Mouse (Mus musculus) forebrain, embryonic 11.5 days (tissue): Measurements from ENCODE around the gene Mospd3. TPM values are rescaled to one million over a fixed set of nuclear protein-coding genes. Genes with fewer than 3 reads are reported as not detected.

Experiments used
- polyA plus RNA-seq: library from polyadenylated mRNA; unstranded; fragments of >200 nt; fragmentation: Nextera tagmentation; extraction: Ambion mirVana; gene quantifications from 2 replicates; pipeline ENCODE4 v1.2.1, GENCODE M21; 2014

Mospd3 gene
- polyA plus RNA-seq, 1 experiment from 2014 or later: 20.3 TPM

Other genes with a start within 250 kb of the Mospd3 start
- gene Zan, start 124.0 kb downstream of the Mospd3 start, polyA plus RNA-seq: 0.11 and 0.15 TPM in 2 replicates
- gene Pop7, start 98.5 kb downstream of the Mospd3 start, polyA plus RNA-seq: 55.9 and 62.4 TPM in 2 replicates
- gene Gigyf1, start 82.5 kb downstream of the Mospd3 start, polyA plus RNA-seq: 14.0 and 14.9 TPM in 2 replicates
- gene Epo, start 67.8 kb downstream of the Mospd3 start, polyA plus RNA-seq: 0.40 and 0.84 TPM in 2 replicates
- 410 and 508 TPM in 2 replicates for gene Gnb2, start 67.5 kb downstream of the Mospd3 start, polyA plus RNA-seq
- 20.5 and 22.8 TPM in 2 replicates for gene Actl6b, start 47.5 kb downstream of the Mospd3 start, polyA plus RNA-seq
- gene Tfr2, start 31.2 kb downstream of the Mospd3 start, polyA plus RNA-seq: 1.2 and 2.1 TPM in 2 replicates
- 54.8 and 63.0 TPM in 2 replicates for gene Pcolce, start 12.7 kb upstream of the Mospd3 start, polyA plus RNA-seq
- gene Fbxo24, start 27.9 kb upstream of the Mospd3 start, polyA plus RNA-seq: 0.12 and 0.17 TPM in 2 replicates
- 29.8 and 38.0 TPM in 2 replicates for gene Lrch4, start 28.1 kb upstream of the Mospd3 start, polyA plus RNA-seq
- 9.9 and 15.3 TPM in 2 replicates for gene Gm20605, start 28.1 kb upstream of the Mospd3 start, polyA plus RNA-seq
- gene Sap25, start 40.3 kb upstream of the Mospd3 start, polyA plus RNA-seq: 9.3 and 10.7 TPM in 2 replicates
- gene Irs3, start 44.7 kb upstream of the Mospd3 start, polyA plus RNA-seq: 0.25 TPM in 1 of 2 replicates, not detected in the other
- gene Agfg2, start 83.7 kb upstream of the Mospd3 start, polyA plus RNA-seq: 23.5 and 26.0 TPM in 2 replicates
- 3.8 and 4.4 TPM in 2 replicates for gene Nyap1, start 140.5 kb upstream of the Mospd3 start, polyA plus RNA-seq
- gene Tsc22d4, start 144.7 kb upstream of the Mospd3 start, polyA plus RNA-seq: 81.1 and 83.5 TPM in 2 replicates
- gene Ppp1r35, start 177.8 kb upstream of the Mospd3 start, polyA plus RNA-seq: 72.8 and 77.9 TPM in 2 replicates
- gene Mepce, start 186.6 kb upstream of the Mospd3 start, polyA plus RNA-seq: 11.9 and 12.4 TPM in 2 replicates
- 18.1 and 21.2 TPM in 2 replicates for gene Zcwpw1, start 186.7 kb upstream of the Mospd3 start, polyA plus RNA-seq
- 0.13 and 0.32 TPM in 2 replicates for gene Pilra, start 235.2 kb upstream of the Mospd3 start, polyA plus RNA-seq